Mouse (Mus musculus): ENCODE measurements around the gene Mlxipl.

Gene Mlxipl

DNA sequence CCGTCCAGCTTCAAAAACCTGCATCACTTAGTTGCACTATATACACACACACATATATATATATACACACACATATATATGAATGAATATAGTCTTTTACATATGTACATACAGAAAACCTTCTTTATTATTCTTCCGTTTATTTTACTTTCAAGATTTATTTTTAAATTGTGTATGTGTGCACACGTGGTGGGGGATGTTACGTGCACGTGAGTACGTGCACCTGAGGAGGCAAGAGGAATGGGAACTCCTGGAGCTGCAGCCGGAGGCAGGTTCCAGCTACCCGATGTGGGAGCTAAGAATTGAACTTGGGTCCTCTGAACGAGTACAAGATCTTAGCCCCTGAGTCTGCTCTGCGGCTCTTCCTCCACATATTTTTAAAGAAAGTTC is 96.5 kb downstream of the Mlxipl start:
- DNase-seq, result no peak

DNA sequence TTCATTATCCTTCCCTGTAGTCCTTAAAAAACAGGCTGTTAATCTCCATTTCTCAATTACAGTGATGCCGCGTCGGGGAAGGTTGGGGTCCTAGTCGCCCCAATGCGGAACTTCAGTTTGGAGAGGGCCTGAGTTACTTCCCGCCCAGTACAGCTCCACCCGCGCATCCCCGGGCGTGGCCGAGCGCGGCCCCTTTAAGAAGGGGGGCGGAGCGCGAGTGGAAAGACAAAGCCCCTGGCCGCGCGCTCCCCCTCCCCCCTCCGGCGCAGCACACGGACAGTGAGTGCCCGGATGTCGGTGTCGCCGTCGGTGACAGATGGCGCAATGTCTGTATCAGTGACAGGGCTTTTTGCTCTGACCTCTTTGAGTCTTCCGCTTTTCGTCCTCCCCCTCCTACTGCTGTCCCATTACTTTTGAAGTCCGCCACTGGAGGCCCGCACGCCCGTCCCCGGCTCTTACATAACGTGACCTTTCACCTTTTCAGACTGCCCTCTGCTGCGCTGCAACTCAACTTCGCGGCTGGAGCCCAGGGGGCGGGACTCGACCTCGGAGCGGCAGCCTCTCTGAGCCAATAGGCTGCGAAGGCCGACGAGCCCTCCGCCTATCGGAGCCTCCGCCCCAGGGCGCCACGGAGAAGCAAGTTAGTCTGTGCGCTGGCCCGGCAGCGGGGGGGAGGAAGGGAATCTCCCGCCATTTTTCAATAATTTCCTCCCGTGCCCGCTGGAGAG is 97.1 kb downstream of the Mlxipl start, which contains the start of gene Baz1b:
Baz1b (plus strand) TSS at position 644 of the 728 bp plus-strand sequence.
- DNase-seq, result peak; percentile 96 to 99

DNA sequence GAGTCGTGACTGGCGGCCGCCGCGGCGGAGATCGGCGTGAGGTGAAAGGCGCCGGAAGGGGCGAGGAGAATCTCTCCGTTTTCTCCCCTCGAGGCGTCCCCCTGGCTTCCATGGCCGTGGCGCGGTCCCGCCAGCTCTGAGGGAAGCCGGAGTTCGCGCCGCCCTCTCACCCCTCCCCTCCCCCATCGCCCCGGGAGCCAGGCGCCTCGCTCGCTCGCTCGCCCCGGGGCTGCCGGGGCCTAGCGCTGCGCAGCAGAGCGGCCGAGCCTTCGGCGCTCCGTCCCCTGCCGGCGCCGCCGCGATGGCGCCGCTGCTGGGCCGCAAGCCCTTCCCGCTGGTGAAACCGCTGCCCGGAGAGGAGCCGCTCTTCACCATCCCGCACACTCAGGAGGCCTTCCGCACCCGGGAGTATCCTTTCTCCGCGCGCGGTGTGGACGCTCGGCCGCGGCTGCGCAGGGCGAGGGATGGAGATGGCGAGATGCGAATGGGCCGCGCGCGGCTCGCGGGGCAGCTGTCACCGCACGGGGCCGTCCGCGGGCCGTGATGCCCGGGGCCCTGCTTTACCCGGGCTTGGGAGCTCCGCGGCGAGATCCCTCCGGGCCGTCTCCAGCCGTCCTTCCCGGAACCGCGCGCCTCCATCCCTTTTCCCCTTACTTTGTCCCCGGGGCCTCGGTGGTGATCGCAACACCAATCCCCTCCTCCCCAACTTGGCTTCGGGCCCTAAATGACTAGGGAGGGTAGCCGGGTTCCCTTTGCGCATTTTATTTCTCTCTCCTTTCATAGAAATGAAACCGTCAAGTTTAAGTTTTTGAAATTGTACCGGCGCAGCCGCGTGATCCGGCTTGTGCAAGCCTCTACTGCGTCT is 97.9 kb downstream of the Mlxipl start:
- DNase-seq, result no peak

Data from thymus, postnatal 36 days (tissue).